Mouse (Mus musculus): ENCODE results near the gene Mpo.

Gene Mpo

GRCm38 (mm10) chr11:87758161-87758911 is 35.0 kb upstream of the Mpo start:
- DNase-seq (ENCODE audit: low read depth, low spot score) = no peak

- DNase-seq (ENCODE audit: low read depth, low spot score) = no peak
These were observed 34.3 kb upstream of the Mpo start for GRCm38 (mm10) chr11:87758957-87759608.

- DNase-seq (ENCODE audit: low read depth, low spot score) = no peak
These were observed 33.8 kb upstream of the Mpo start for GRCm38 (mm10) chr11:87759609-87760005.

- DNase-seq (ENCODE audit: low read depth, low spot score) = no peak
These were observed 32.9 kb upstream of the Mpo start, which contains the start of gene Tspoap1 for GRCm38 (mm10) chr11:87760301-87761081. Gene Tspoap1, plus strand, starts transcription at chr11:87760541.

GRCm38 (mm10) chr11:87761181-87761721 is 32.1 kb upstream of the Mpo start:
- DNase-seq (ENCODE audit: low read depth, low spot score) = no peak

GRCm38 (mm10) chr11:87761806-87762701 is 31.3 kb upstream of the Mpo start:
- DNase-seq (ENCODE audit: low read depth, low spot score) = no peak

GRCm38 (mm10) chr11:87762702-87763385 is 30.5 kb upstream of the Mpo start:
- DNase-seq (ENCODE audit: low read depth, low spot score) = no peak

- no peak for DNase-seq (ENCODE audit: low read depth, low spot score)
These were observed 29.8 kb upstream of the Mpo start for GRCm38 (mm10) chr11:87763511-87763987.

GRCm38 (mm10) chr11:87763988-87764876 is 29.1 kb upstream of the Mpo start:
- DNase-seq (ENCODE audit: low read depth, low spot score) = no peak

GRCm38 (mm10) chr11:87768745-87769144 is 24.6 kb upstream of the Mpo start:
- no peak for DNase-seq (ENCODE audit: low read depth, low spot score)

GRCm38 (mm10) chr11:87770989-87771388 is 22.4 kb upstream of the Mpo start:
- no peak for DNase-seq (ENCODE audit: low read depth, low spot score)

GRCm38 (mm10) chr11:87772354-87772753 is 21.0 kb upstream of the Mpo start:
- DNase-seq (ENCODE audit: low read depth, low spot score) = no peak

- no peak for DNase-seq (ENCODE audit: low read depth, low spot score)
These were observed 15.1 kb upstream of the Mpo start for GRCm38 (mm10) chr11:87778100-87778765.

- no peak for DNase-seq (ENCODE audit: low read depth, low spot score)
These were observed 14.5 kb upstream of the Mpo start for GRCm38 (mm10) chr11:87778915-87779314.

GRCm38 (mm10) chr11:87779392-87779791 is 14.0 kb upstream of the Mpo start:
- no peak for DNase-seq (ENCODE audit: low read depth, low spot score)

GRCm38 (mm10) chr11:87780130-87780529 is 13.3 kb upstream of the Mpo start:
- DNase-seq (ENCODE audit: low read depth, low spot score) = no peak

- no peak for DNase-seq (ENCODE audit: low read depth, low spot score)
These were observed 3.3 kb upstream of the Mpo start for GRCm38 (mm10) chr11:87790088-87790487.

GRCm38 (mm10) chr11:87801711-87802275 is 8.4 kb downstream of the Mpo start:
- no peak for DNase-seq (ENCODE audit: low read depth, low spot score)
